10 mouse cellular contexts compared by ENCODE assay signal in the genomic region with DNA sequence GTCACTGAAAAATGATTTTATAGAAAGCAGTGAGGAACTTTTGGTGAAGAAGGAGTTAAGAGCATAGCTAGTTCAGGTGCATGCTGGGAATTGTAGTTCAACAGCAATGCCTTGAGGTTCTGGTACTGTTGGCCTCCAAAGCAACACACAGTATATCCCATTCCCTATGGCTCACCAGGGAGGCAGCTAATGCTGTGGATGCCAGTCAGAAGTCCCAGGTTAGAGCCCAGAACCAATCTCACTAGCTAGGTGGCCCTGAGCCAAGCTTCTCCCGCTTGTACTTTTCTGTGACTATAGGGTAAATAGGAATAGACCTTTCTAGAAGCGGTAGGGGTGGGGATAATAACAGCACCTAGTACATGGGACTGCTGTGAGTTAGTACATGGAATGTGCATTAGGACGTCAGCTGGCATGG. TPM values are rescaled to one million over a fixed set of nuclear protein-coding genes. Genes with fewer than 3 reads are reported as not detected.
DNase-seq lines count a peak whose midpoint lies in the region; ATAC-seq and TF ChIP-seq lines count a peak whose summit lies in the region.
"Had no signal": no experiment of that assay in that cellular context is flagged by ENCODE, and none has a peak within 500 bp of the region (broad histone marks: within the 10 kb centered on the region; RNA-seq: fewer than 3 reads in every experiment).

No protein-coding gene starts in this region.

- no peaks in the 10 kb centered on the region for H3K79me2 ChIP-seq in heart, adult 2 months (replicated peaks; ENCODE audit: control insufficient read depth, insufficient read depth, low read length)

- no peaks in the 10 kb centered on the region for H3K9me3 ChIP-seq in intestine, postnatal 0 days (ENCODE audit: control insufficient read depth)
- H3K9me3 ChIP-seq: megakaryocyte, embryonic 14.5 days had no signal

- 79% methylated on average over 3 of the region's 3 CpGs for WGBS in intestine, postnatal 0 days
- 75% methylated on average over 3 of the region's 3 CpGs for WGBS in heart, adult 2 months

- H3K9ac ChIP-seq in intestine, postnatal 0 days (ENCODE audit: low read depth, low read length) = no peak overlapping the region
- H3K9ac ChIP-seq in heart, adult 2 months (ENCODE audit: low read depth, low read length) = no peak overlapping the region

- TF ChIP-seq POLR2A in heart, adult 2 months (IDR thresholded peaks at IDR 0.05; ENCODE audit: insufficient read depth, low read depth, low read length) = no peak

- no peak overlapping the region for H3K27ac ChIP-seq in intestine, postnatal 0 days (ENCODE audit: low read depth, low read length)
- H3K27ac ChIP-seq in heart, adult 2 months = no peak overlapping the region

- H3K27me3 ChIP-seq in intestine, postnatal 0 days (replicated peaks; ENCODE audit: control insufficient read depth, insufficient read depth, low read length) = peaks cover 8% of the 10 kb centered on the region; the same call in 1 of the 2 replicates
- H3K27me3 ChIP-seq in heart, adult 2 months (ENCODE audit: control insufficient read depth, insufficient read depth, low read length) = no peaks in the 10 kb centered on the region

- H3K4me2 ChIP-seq in intestine, postnatal 0 days (replicated peaks; ENCODE audit: low read depth) = no peak overlapping the region

- H3K4me3 ChIP-seq in intestine, postnatal 0 days (ENCODE audit: low read depth, low read length) = no peak overlapping the region
- H3K4me3 ChIP-seq in heart, adult 2 months = no peak overlapping the region
- H3K4me3 ChIP-seq: megakaryocyte, embryonic 14.5 days had no signal

- H3K36me3 ChIP-seq in intestine, postnatal 0 days (ENCODE audit: control insufficient read depth, insufficient read depth) = no peaks in the 10 kb centered on the region
- H3K36me3 ChIP-seq in heart, adult 2 months (ENCODE audit: control insufficient read depth, insufficient read depth, low read length) = no peaks in the 10 kb centered on the region

- ATAC-seq in intestine, postnatal 0 days = no peak

- H3K4me1 ChIP-seq in intestine, postnatal 0 days (replicated peaks; ENCODE audit: control insufficient read depth, insufficient read depth, low read length) = no peaks in the 10 kb centered on the region
- H3K4me1 ChIP-seq in heart, adult 2 months (ENCODE audit: control insufficient read depth, insufficient read depth, low read length) = peaks cover 3% of the 10 kb centered on the region; the same call in 1 of the 2 replicates
- H3K4me1 ChIP-seq: megakaryocyte, embryonic 14.5 days had no signal

- intact Hi-C loops in heart, postnatal 25 days (cut with DNase I) = no loop called here
- intact Hi-C loops in heart, adult 2 months (cut with DNase I) = no loop called here

- no peak for TF ChIP-seq EP300 in heart, adult 2 months (IDR thresholded peaks at IDR 0.05; ENCODE audit: insufficient read depth, low read depth, low read length)

- no peak for TF ChIP-seq CTCF in intestine, postnatal 0 days (IDR thresholded peaks at IDR 0.05; ENCODE audit: low read depth)
- TF ChIP-seq CTCF in heart, adult 2 months (IDR thresholded peaks at IDR 0.05) = no peak

- DNase-seq in heart, adult 11 months = peak; percentile 87
- DNase-seq in heart, postnatal 25 days (ENCODE audit: low spot score) = no peak
- peak; percentile 62 for DNase-seq in right cerebral cortex, adult 18-20 months
- no peak for DNase-seq in right cerebral cortex, postnatal 14 days
- DNase-seq in layer of hippocampus, adult 8-10 months (ENCODE audit: low spot score in 2 of 2) = peak; percentile 52 to 61
- DNase-seq in Muller cell, postnatal 12 days (ENCODE audit: inconsistent ontology term) = no peak
- no peak for DNase-seq in heart, adult 2 months
- DNase-seq: adrenal gland, postnatal 36 days had no signal

RNA-seq across cellular contexts. Expression of a gene that starts 5.7 kb away (rescaled TPM):
- total RNA-seq in heart, postnatal 25 days (2021) = 1 to 10 TPM; 2.9 to 5.0 TPM
- 100 to 1,000 TPM; 159 to 183 (median 172) TPM for total RNA-seq in layer of hippocampus, adult 8-10 months (2022)
- polyA plus RNA-seq in intestine, postnatal 0 days (2015; fragmentation: Nextera tagmentation; extraction: Ambion mirVana) = 0.76 and 0.91 TPM in 2 replicates
- total RNA-seq in heart, adult 2 months (2021) = 1 to 10 TPM; 2.2 to 4.6 TPM
- 1.6 and 6.4 TPM in 2 replicates for polyA plus RNA-seq in heart, adult 2 months (2012; rRNA removed)

RNA-seq across cellular contexts. Expression of a gene that starts 34.7 kb away (rescaled TPM):
- total RNA-seq in heart, postnatal 25 days (2021) = 10 to 100 TPM; 12.3 to 12.4 TPM
- total RNA-seq in layer of hippocampus, adult 8-10 months (2022) = 10 to 100 TPM; 16.7 to 21.3 (median 19.1) TPM
- polyA plus RNA-seq in intestine, postnatal 0 days (2015; fragmentation: Nextera tagmentation; extraction: Ambion mirVana) = 18.1 and 19.0 TPM in 2 replicates
- total RNA-seq in heart, adult 2 months (2021) = 10 to 100 TPM; 12.2 to 12.9 TPM
- 4.7 and 5.6 TPM in 2 replicates for polyA plus RNA-seq in heart, adult 2 months (2012; rRNA removed)

Comparison
In these comparisons a context has a peak if more than half of its experiments do, and no peak if none do; other contexts are left out.
1. DNase-seq: peak in heart, adult 11 months (single experiment), right cerebral cortex, adult 18-20 months (single experiment) and layer of hippocampus, adult 8-10 months (2 of 2); none in heart, postnatal 25 days (single experiment), right cerebral cortex, postnatal 14 days (single experiment), Muller cell, postnatal 12 days (single experiment) and heart, adult 2 months (0 of 2).
2. RNA of a gene that starts 5.7 kb away (total RNA-seq): 159 to 183 TPM in layer of hippocampus, adult 8-10 months; 2.9 to 5.0 TPM in heart, postnatal 25 days and 2.2 to 4.6 TPM in heart, adult 2 months; every median in the first group is over 10 times any median in the second.